Mouse (Mus musculus) limb, embryonic 15.5 days (tissue): ENCODE data around the gene Pclo. TPM values are rescaled to one million over a fixed set of nuclear protein-coding genes. Genes with fewer than 3 reads are reported as not detected.
"Not testable (repeated sequence)": the region's sequence is repeated elsewhere in the genome, so short reads cannot be mapped to it uniquely, and the experiment has no call there.

Experiments
- ATAC-seq: fragments of 200-750 bp; cut with Nextera tagmentation; 2 replicates; pipeline ENCODE4 v1.8.0; 2017; ENCODE audit warnings: low read depth, moderate TSS enrichment; ENCODE audit not compliant: insufficient number of reproducible peaks, low FRiP score, low TSS enrichment
- H3K27ac ChIP-seq: fragments of 300-500 bp; sonication (generic); 2 replicates; pipeline ENCODE4 v1.5.1; 2015; ENCODE audit warnings: moderate library complexity, mild to moderate bottlenecking, inconsistent platforms
- H3K27me3 ChIP-seq: fragments of 300-500 bp; sonication (generic); 2 replicates; pipeline ENCODE4 v1.6.1; 2015; ENCODE audit warnings: inconsistent platforms
- H3K36me3 ChIP-seq: fragments of 300-500 bp; sonication (generic); 2 replicates; pipeline ENCODE4 v1.6.1; 2015; ENCODE audit warnings: inconsistent platforms
- H3K4me1 ChIP-seq: fragments of 300-500 bp; sonication (generic); 2 replicates; pipeline ENCODE4 v1.6.1; 2015; ENCODE audit warnings: inconsistent platforms
- H3K4me2 ChIP-seq: fragments of 300-500 bp; sonication (generic); 2 replicates; pipeline ENCODE4 v1.6.1; 2015; ENCODE audit warnings: mild to moderate bottlenecking, inconsistent platforms
- H3K4me3 ChIP-seq: fragments of 300-500 bp; sonication (generic); 2 replicates; pipeline ENCODE4 v1.5.1; 2015; ENCODE audit warnings: mild to moderate bottlenecking, inconsistent platforms
- H3K9ac ChIP-seq: fragments of 300-500 bp; sonication (generic); 2 replicates; pipeline ENCODE4 v1.6.1; 2015; ENCODE audit warnings: inconsistent platforms
- H3K9me3 ChIP-seq: fragments of 300-500 bp; sonication (generic); 2 replicates; pipeline ENCODE4 v1.6.1; 2016; ENCODE audit warnings: inconsistent platforms
- WGBS: fragments of 180-500 bp; shearing (Covaris S2); methylation state at CpG from one replicate; pipeline ENCODE4 v1.1.7; 2015; 5-methylcytosine and 5-hydroxymethylcytosine counted together
- polyA plus RNA-seq: library from polyadenylated mRNA; unstranded; fragments of >200 nt; fragmentation: Nextera tagmentation; extraction: Ambion mirVana; gene quantifications from 2 replicates; pipeline ENCODE4 v1.2.1, GENCODE M21; 2015

The Pclo gene
- polyA plus RNA-seq: 0.22 and 0.27 TPM in 2 replicates

DNA sequence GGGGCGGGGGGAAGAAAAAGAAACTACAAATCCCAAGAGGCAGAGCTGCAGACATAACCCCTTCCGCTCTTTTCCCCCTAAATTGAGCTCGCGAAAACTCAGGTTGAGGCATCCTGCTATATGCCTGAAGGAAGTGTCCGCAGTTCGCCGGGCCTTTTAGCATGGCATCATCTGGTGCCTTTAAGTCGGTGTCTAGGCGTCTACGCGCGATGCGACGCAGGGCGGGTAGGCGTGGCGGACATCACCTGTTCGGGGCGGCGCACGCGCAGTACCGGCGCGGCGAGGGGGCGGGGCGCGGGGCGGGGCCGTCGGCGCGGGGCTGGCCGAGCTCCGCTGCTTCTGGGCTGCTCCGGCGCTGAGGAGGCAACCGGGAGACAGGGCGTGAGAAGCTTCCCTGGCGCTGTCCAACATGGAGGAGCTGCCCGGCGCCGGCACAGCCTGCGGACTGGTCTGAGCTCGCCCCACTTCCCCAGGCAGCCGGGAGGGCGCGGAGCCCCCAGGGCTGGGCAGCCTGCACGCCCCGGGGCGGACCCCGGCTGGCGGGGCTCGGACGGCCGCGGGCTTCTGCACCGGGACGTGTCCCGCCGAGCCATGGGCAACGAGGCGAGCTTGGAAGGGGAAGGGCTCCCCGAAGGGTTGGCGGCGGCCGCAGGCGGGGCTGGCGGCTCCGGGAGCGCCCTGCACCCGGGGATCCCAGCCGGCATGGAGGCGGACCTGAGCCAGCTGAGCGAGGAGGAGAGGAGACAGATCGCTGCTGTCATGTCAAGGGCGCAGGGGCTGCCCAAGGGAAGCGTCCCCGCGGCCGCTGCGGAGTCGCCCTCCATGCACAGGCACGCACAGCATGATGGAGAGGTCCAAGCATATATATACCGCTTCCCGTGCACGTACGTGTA lies at the start of gene Pclo:
Gene Pclo (plus strand): TSS at position 288 of the 893 bp plus-strand sequence.
- Histone ChIP-seq H3K9me3 (no peaks in the 10 kb centered on the region), H3K4me1 (peaks cover 6% of the 10 kb centered on the region), H3K9ac (peak within 1 kb of the TSS; percentile 31), H3K4me3 (peak within 1 kb of the TSS; percentile 69), H3K4me2 (peak within 1 kb of the TSS; percentile 93), H3K36me3 (no peaks in the 10 kb centered on the region), H3K27me3 (no peaks in the 10 kb centered on the region), H3K27ac (peak within 1 kb of the TSS; percentile 47; the same call in 1 of the 2 replicates)
- under 1% methylated on average over 88 of the region's 89 CpGs for WGBS
- ATAC-seq: peak; percentile 95

- H3K36me3 ChIP-seq, H3K27ac ChIP-seq, H3K9ac ChIP-seq, ATAC-seq, H3K4me1 ChIP-seq, H3K9me3 ChIP-seq, H3K4me2 ChIP-seq, H3K4me3 ChIP-seq, H3K27me3 ChIP-seq: not testable (repeated sequence)
- WGBS: 53% methylated on average over 2 of the region's 2 CpGs
Measured at GRCm38 (mm10) chr5:14494431-14494830, 20.3 kb upstream of the Pclo start.

- no peaks in the 10 kb centered on the region for H3K36me3 ChIP-seq
- H3K27me3 ChIP-seq: no peaks in the 10 kb centered on the region
- no peaks in the 10 kb centered on the region for H3K9me3 ChIP-seq
- no peak overlapping the region for H3K9ac ChIP-seq
- no peak for ATAC-seq
- no peak overlapping the region for H3K4me3 ChIP-seq
- H3K27ac ChIP-seq: no peak overlapping the region
- no peak overlapping the region for H3K4me2 ChIP-seq
- WGBS: 63% methylated on average over 1 of the region's 1 CpGs
- H3K4me1 ChIP-seq: no peaks in the 10 kb centered on the region
Measured at GRCm38 (mm10) chr5:14508522-14508921, 6.2 kb upstream of the Pclo start.

DNA sequence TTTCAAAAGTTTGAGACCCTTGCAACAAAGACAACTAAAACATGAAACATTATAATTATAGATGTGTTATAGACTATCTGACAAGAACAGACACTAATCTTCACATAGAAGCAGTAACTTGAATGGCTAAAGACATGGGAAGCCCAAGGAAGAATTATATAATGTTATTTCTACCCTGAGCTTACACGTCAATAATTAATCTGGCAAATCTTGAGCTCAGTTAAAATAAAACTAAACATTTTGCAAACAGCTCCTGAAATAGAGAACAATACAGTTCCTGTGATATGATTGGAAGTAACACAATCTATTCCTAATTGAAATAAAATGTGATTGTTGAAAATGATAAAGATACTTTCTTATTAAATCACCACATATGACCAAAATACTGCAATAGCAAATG lies 5.1 kb upstream of the Pclo start:
- Histone ChIP-seq H3K4me2 (no peak overlapping the region), H3K36me3 (no peaks in the 10 kb centered on the region), H3K9me3 (no peaks in the 10 kb centered on the region), H3K27ac (no peak overlapping the region), H3K4me1 (no peaks in the 10 kb centered on the region), H3K9ac (no peak overlapping the region), H3K4me3 (no peak overlapping the region), H3K27me3 (no peaks in the 10 kb centered on the region)
- ATAC-seq: no peak
- 82% methylated on average over 1 of the region's 1 CpGs for WGBS

- no peaks in the 10 kb centered on the region for H3K27me3 ChIP-seq
- no peaks in the 10 kb centered on the region for H3K36me3 ChIP-seq
- H3K4me3 ChIP-seq: no peak overlapping the region
- no peak overlapping the region for H3K27ac ChIP-seq
- H3K9ac ChIP-seq: no peak overlapping the region
- H3K4me2 ChIP-seq: no peak overlapping the region
- WGBS: 73% methylated on average over 4 of the region's 4 CpGs
- ATAC-seq: no peak
- H3K9me3 ChIP-seq: no peaks in the 10 kb centered on the region
- H3K4me1 ChIP-seq: peaks cover 6% of the 10 kb centered on the region
Measured at GRCm38 (mm10) chr5:14518131-14518832, 3.6 kb downstream of the Pclo start.

DNA sequence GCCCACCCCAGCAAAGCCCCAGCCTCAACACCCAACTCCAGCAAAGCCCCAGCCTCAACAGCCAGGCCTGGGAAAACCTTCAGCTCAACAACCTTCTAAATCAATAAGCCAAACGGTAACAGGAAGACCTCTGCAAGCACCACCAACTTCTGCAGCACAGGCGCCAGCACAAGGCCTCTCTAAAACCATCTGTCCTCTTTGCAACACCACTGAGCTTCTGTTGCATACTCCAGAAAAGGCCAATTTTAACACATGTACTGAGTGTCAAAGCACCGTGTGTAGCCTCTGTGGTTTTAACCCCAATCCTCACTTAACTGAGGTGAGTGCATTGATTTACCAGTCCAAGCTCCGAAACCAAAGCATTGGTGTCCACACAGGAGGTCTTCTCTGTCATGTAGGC lies 7.3 kb downstream of the Pclo start:
- H3K27me3 ChIP-seq: no peaks in the 10 kb centered on the region
- H3K4me3 ChIP-seq: no peak overlapping the region
- H3K27ac ChIP-seq: no peak overlapping the region
- H3K4me1 ChIP-seq: no peaks in the 10 kb centered on the region
- no peak overlapping the region for H3K4me2 ChIP-seq
- 73% methylated on average over 4 of the region's 4 CpGs for WGBS
- ATAC-seq: no peak
- H3K36me3 ChIP-seq: no peaks in the 10 kb centered on the region
- H3K9ac ChIP-seq: no peak overlapping the region
- H3K9me3 ChIP-seq: no peaks in the 10 kb centered on the region

DNA sequence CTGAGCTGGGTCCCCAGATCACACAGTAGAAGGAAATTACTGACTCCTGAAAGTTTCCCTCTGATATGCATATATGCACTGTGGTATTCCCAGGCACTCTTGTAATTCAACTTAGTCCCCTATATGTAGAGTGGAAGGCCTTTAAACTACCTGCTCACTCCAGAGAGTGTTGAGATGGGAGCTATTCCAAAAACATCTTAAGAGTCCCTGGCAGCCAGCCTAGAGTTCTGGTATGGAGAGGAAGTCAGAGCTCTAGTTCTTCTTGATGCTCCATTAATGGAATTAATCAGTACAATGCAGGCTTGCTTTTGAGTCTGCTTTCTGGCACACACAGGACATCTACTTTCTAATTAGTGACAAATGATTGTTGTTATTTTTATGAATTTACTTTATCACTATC lies 11.3 kb downstream of the Pclo start:
- Histone ChIP-seq H3K4me3 (no peak overlapping the region), H3K4me2 (no peak overlapping the region), H3K4me1 (no peaks in the 10 kb centered on the region), H3K27ac (no peak overlapping the region), H3K9ac (no peak overlapping the region), H3K27me3 (no peaks in the 10 kb centered on the region), H3K36me3 (no peaks in the 10 kb centered on the region), H3K9me3 (no peaks in the 10 kb centered on the region)
- ATAC-seq: no peak

DNA sequence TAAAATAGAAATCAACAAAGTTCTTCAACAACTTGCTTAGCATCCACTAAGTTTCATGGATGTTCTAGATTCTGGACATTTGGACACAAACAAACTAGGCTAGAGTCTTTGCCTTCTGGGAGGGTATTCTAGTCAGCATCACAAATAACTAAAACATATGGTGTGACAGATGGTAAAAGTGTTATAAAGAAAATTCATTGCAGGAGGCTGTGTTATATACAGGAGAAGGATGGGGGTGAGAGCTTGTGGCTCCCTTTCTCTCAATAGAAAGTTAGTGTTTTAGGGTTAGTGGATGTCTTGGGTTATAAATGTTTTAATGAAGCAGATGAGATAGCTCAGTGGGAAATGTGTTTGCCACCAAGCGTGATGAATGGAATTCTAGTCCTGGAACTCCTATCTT lies 13.1 kb downstream of the Pclo start:
- no peak overlapping the region for H3K4me3 ChIP-seq
- no peak overlapping the region for H3K9ac ChIP-seq
- H3K27ac ChIP-seq: no peak overlapping the region
- no peaks in the 10 kb centered on the region for H3K9me3 ChIP-seq
- no peaks in the 10 kb centered on the region for H3K36me3 ChIP-seq
- 47% methylated on average over 1 of the region's 1 CpGs for WGBS
- H3K4me2 ChIP-seq: no peak overlapping the region
- ATAC-seq: no peak
- H3K27me3 ChIP-seq: no peaks in the 10 kb centered on the region
- no peaks in the 10 kb centered on the region for H3K4me1 ChIP-seq

GRCm38 (mm10) chr5:14531906-14532305 lies 17.2 kb downstream of the Pclo start:
- 91% methylated on average over 2 of the region's 2 CpGs for whole genome bisulfite sequencing
- Histone ChIP-seq H3K4me2 (no peak overlapping the region), H3K27me3 (no peaks in the 10 kb centered on the region), H3K4me3 (no peak overlapping the region), H3K27ac (no peak overlapping the region), H3K9me3 (no peaks in the 10 kb centered on the region), H3K9ac (no peak overlapping the region), H3K36me3 (no peaks in the 10 kb centered on the region), H3K4me1 (no peaks in the 10 kb centered on the region)
- ATAC-seq: no peak

DNA sequence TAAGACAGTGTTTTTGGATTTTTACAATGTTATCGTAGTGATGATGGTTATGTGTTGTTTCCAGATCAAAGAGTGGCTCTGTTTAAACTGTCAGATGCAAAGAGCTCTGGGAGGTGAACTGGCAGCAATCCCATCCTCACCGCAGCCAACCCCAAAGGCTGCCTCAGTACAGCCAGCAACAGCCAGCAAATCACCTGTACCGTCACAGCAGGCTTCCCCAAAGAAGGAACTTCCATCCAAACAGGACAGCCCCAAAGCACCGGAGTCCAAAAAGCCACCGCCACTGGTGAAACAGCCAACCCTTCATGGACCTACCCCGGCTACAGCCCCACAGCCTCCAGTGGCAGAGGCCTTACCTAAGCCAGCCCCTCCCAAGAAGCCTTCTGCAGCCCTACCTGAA lies 24.6 kb downstream of the Pclo start:
- no peak overlapping the region for H3K9ac ChIP-seq
- 68% methylated on average over 6 of the region's 6 CpGs for WGBS
- H3K27me3 ChIP-seq: no peaks in the 10 kb centered on the region
- H3K4me3 ChIP-seq: no peak overlapping the region
- no peaks in the 10 kb centered on the region for H3K36me3 ChIP-seq
- no peak overlapping the region for H3K27ac ChIP-seq
- no peak overlapping the region for H3K4me2 ChIP-seq
- ATAC-seq: no peak
- no peaks in the 10 kb centered on the region for H3K9me3 ChIP-seq
- H3K4me1 ChIP-seq: no peaks in the 10 kb centered on the region

DNA sequence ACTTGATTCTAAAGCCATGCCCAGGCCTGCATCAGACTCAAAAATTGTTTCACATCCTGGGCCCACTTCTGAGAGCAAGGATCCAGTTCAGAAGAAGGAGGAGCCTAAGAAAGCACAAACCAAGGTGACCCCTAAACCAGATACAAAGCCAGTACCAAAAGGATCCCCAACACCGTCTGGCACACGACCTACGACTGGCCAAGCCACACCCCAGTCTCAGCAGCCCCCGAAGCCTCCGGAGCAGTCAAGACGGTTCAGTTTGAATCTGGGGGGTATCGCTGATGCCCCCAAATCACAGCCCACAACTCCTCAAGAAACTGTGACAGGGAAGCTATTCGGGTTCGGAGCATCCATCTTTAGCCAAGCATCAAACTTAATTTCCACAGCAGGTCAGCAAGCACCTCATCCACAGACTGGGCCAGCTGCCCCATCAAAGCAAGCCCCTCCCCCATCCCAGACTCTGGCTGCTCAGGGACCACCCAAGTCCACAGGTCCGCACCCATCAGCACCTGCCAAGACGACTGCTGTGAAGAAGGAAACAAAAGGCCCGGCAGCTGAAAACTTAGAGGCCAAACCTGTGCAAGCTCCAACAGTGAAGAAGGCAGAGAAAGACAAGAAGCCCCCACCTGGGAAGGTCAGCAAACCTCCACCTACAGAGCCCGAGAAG lies 25.4 kb downstream of the Pclo start:
- H3K27ac ChIP-seq: no peak overlapping the region
- no peaks in the 10 kb centered on the region for H3K9me3 ChIP-seq
- ATAC-seq: 0 out of 2 replicates have a peak, but pooled peaks have one; percentile 48
- no peak overlapping the region for H3K4me2 ChIP-seq
- no peaks in the 10 kb centered on the region for H3K27me3 ChIP-seq
- H3K9ac ChIP-seq: no peak overlapping the region
- no peaks in the 10 kb centered on the region for H3K36me3 ChIP-seq
- 68% methylated on average over 13 of the region's 13 CpGs for WGBS
- no peaks in the 10 kb centered on the region for H3K4me1 ChIP-seq
- H3K4me3 ChIP-seq: no peak overlapping the region

GRCm38 (mm10) chr5:14575626-14576025 lies 60.9 kb downstream of the Pclo start:
- Histone ChIP-seq H3K4me2 (no peak overlapping the region), H3K4me1 (no peaks in the 10 kb centered on the region), H3K9ac (no peak overlapping the region), H3K36me3 (no peaks in the 10 kb centered on the region), H3K4me3 (no peak overlapping the region), H3K27me3 (no peaks in the 10 kb centered on the region), H3K27ac (no peak overlapping the region), H3K9me3 (no peaks in the 10 kb centered on the region)
- WGBS: 79% methylated on average over 3 of the region's 3 CpGs
- 0 out of 2 replicates have a peak, but pooled peaks have one; percentile 35 for ATAC-seq
